Mouse (Mus musculus) gastrocnemius, adult 8-10 months (tissue): ENCODE results near the gene Zbtb1. TPM values are rescaled to one million over a fixed set of nuclear protein-coding genes. Genes with fewer than 3 reads are reported as not detected.
A peak's percentile ranks its signal among the peaks of the same experiment; 100 is the strongest.

ENCODE experiments used
- DNase-seq, 2 experiments: peaks; one replicate each; pipeline ENCODE4 v3.0.0; 2022; ENCODE audit warnings: low spot score in 2 of 2
- total RNA-seq, 4 experiments: library from RNA; stranded (reverse); gene quantifications; 2 replicates each; pipeline ENCODE4 v1.2.4; 2022

The Zbtb1 gene
- total RNA-seq, 4 experiments from 2014 or later: 4.0 to 5.1 (median 4.3) TPM

GRCm38 (mm10) chr12:76369206-76369977 lies 674 bp upstream of the Zbtb1 start, which contains the start of gene Zbtb25:
TSS of gene Zbtb25 (minus strand) at chr12:76369602.
- DNase-seq: peak; percentile 78 to 86

- peak; percentile 63 to 68 for DNase-seq
Observed at GRCm38 (mm10) chr12:76370831-76371571, 935 bp downstream of the Zbtb1 start.

GRCm38 (mm10) chr12:76372046-76372445 lies 2.0 kb downstream of the Zbtb1 start:
- DNase-seq: no peak

DNA sequence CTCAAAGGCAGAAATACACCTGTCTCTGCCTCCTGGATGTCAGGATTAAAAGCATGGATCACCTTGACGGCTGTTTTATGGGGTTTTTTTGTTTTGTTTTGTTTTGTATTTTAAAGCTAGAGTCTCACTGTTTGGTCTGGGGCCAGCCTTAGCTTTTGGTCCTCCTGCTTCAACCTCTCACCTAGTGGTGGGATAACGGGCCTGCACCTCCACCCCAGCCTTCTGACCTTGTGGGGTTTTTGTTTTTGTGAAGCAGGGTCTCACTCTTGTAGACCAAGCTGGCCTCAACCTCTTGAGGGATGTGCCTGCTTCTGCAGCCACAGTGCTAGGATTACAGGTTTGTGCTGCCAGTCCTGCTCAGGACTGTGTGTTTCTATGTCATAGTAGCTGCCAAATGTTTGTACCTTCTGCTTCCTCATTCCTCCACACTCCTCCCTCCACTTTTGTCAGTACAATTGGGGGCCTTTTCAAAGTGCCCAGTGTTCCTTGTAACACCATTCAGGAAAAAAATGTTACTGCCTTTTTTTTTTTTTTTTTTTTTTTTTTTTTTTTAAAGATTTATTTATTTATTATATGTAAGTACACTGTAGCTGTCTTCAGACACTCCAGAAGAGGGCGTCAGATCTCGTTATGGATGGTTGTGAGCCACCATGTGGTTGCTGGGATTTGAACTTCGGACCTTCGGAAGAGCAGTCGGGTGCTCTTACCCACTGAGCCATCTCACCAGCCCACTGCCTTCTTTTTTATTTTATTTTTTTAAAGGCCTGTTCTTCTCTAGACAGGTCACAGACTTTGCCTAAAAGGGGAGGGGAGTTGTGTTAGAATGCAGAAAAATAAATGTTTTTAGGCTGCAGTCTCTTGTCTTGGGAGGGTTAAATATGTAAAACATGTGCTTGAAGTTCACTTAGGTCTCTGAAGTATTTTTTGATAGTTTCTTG lies 3.1 kb downstream of the Zbtb1 start:
- no peak for DNase-seq

GRCm38 (mm10) chr12:76373991-76374390 lies 3.9 kb downstream of the Zbtb1 start:
- DNase-seq: no peak

- DNase-seq: no peak
Observed at GRCm38 (mm10) chr12:76374911-76375310, 4.8 kb downstream of the Zbtb1 start.

GRCm38 (mm10) chr12:76375506-76375905 lies 5.4 kb downstream of the Zbtb1 start:
- no peak for DNase-seq

- no peak for DNase-seq
Observed at GRCm38 (mm10) chr12:76376649-76377048, 6.6 kb downstream of the Zbtb1 start.

DNA sequence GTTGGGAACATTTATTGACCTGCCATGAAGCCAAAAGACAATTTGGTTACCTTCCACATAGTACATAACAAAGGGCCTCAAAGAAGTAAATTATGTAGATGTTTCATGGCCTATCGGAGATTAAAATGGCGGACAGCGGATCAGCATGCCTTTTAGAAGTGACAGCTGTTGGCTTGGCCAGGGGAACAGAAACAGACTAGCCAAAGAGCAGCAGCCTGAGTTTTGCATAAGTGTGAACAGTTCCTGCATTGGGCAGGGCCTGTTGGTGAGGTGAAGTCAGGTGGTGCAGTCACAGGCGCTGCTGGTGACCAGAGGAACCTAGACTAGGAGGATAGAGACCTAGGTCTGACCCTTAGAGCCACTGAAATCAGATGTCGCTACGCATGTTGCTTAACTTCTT lies 7.0 kb downstream of the Zbtb1 start:
- no peak for DNase-seq

DNA sequence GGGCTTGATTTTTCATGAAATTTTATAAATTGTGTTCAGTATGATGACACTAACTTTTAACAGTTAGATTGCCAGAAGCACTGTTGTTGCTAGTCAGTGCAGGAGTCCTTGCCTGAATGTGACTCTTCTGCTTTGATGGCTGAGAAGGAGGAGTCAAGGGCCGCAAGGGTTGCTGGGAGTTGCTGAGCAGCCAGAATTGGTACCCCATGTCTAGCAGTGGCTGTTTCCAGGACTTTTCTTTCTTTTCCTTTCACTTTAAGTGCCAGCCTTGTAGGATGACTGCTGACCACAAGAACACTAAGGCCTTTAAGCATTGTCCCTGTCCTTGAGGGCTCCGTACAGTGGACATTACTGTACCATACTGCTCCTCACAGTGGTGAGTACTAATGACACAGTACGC lies 7.7 kb downstream of the Zbtb1 start:
- no peak for DNase-seq

- DNase-seq: no peak
Observed at GRCm38 (mm10) chr12:76378556-76378955, 8.5 kb downstream of the Zbtb1 start.

DNA sequence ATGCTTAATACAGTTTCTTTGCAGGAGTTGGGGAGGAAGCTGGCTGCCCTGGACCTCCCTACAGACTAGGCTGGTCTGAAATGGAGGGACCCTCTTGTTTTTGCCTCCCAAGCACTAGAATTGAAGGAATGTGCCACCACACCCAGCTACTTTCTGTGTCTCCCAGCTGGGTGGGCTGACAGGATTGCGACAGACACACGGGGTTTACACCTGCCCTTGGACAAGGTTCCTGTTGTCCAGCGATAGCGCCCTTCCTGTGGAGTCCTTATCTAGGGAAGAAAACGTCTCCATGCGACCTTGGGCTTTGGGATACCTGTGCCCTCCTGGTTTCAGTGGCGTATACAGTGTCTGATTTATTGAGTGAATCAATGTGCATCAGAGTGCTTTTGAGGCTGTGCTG lies 10.1 kb downstream of the Zbtb1 start:
- no peak for DNase-seq

DNA sequence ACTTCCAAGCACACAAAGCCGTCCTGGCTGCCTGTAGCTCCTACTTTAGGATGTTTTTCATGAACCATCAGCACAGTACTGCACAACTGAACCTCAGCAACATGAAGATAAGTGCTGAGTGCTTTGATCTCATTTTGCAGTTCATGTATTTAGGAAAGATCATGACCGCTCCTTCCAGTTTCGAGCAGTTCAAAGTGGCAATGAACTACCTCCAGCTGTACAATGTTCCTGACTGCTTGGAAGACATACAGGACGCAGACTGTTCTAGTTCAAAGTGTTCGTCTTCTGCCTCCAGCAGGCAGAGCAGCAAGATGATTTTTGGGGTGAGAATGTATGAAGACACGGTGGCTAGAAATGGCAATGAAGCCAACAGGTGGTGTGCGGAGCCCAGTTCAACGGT lies 15.3 kb downstream of the Zbtb1 start:
- DNase-seq: no peak

- DNase-seq: no peak
Observed at GRCm38 (mm10) chr12:76388794-76389193, 18.7 kb downstream of the Zbtb1 start.

- DNase-seq: no peak
Observed at GRCm38 (mm10) chr12:76391595-76392271, 21.7 kb downstream of the Zbtb1 start.

GRCm38 (mm10) chr12:76392979-76393378 lies 22.9 kb downstream of the Zbtb1 start:
- no peak for DNase-seq

DNA sequence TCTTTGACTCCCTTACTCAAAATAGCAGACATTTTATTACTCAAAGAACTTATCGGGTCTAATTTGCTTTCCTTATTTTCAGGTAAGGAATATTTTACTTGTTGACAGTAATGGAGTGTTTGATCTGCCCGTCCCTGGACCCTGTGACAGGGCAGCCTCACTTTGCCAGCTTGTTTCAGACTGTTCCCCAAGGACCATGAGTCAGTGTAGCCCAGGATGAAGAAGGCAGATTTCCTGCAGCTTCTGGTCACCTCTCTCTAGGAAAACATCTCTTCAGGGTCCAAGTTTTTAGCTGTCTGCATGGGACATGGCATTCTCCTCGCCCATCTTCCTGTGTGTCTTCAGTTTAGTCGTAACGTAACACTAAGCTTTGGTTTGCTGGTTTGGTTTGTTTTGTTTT lies 27.2 kb downstream of the Zbtb1 start:
- no peak for DNase-seq

GRCm38 (mm10) chr12:76401674-76402073 lies 31.6 kb downstream of the Zbtb1 start:
- DNase-seq: no peak

- no peak for DNase-seq
Observed at GRCm38 (mm10) chr12:76402991-76403885, 33.2 kb downstream of the Zbtb1 start.
